Mouse (Mus musculus): ENCODE measurements around the gene Dlg2.

Gene Dlg2

DNA sequence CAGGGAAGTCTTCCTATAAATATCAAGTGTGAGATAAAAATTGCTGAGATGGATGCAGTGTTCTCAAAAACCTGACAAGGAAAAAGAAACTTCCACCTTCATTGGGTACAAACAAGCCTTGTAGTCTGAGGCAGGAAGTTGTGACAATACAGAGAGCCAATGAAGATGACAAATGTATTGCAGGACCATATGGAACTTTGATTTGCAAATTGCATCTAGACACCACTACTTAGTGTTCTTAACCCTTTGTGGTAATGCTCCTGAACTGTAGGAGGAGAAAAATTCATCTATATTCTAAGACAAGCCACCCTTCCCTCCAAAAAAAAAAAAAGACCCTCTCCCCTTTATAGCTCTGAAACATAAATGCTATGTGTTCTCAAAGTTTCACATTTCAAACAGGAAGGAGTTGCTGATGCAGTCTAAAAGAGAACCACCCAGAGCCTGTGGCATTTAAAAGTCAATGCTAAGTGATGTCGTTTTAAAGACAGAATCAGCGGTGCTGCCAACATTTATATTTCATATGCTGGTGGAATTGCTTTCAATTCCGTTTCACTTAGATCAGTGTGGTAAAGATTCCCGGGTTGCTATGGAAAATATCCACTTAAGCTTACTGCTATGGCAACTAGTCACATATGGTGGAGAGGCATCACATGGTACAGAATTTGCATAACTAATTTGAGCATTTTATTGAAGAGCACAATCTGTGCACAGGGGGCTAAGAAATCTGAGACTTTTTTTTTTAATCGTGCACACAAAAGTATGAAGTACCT lies 731.8 kb downstream of the Dlg2 start:
- no peaks in the 10 kb centered on the region for H3K27me3 ChIP-seq (ENCODE audit: insufficient read depth, low read length)
- H3K4me3 ChIP-seq (replicated peaks; ENCODE audit: low read length) = no peak overlapping the region
- no peak for TF ChIP-seq NANOG (IDR thresholded peaks at IDR 0.05; ENCODE audit: borderline replicate concordance, low read length)
- TF ChIP-seq CTCF (conservative IDR thresholded peaks at IDR 0.05; ENCODE audit: low read length) = no peak
- no peak for TF ChIP-seq POU5F1 (IDR thresholded peaks at IDR 0.05; ENCODE audit: borderline replicate concordance, low read length)
- H3K9me3 ChIP-seq (ENCODE audit: low read length) = no peaks in the 10 kb centered on the region
- H3K36me3 ChIP-seq (ENCODE audit: insufficient read depth, low read length) = no peaks in the 10 kb centered on the region
- H3K4me1 ChIP-seq (replicated peaks; ENCODE audit: low read depth, low read length) = no peaks in the 10 kb centered on the region

DNA sequence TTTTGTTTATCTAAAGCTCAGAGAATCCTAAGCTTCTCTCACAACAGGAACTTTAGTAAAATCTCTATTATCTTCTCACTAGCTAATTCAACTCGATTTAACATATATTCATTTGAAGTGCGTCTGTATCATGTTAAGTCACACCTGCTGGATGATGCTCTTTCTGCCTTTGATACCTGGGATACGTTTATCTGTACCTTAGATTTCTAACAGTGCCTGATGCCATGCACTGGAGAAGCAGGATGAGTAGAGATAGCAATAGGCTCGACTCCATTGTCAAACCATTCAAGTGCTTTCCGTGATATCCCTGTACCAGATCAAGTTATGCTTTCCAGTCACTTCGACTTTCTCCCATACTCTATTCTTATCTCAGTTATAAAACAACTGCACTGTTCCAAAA lies 732.5 kb downstream of the Dlg2 start:
- no peaks in the 10 kb centered on the region for H3K9me3 ChIP-seq (ENCODE audit: low read length)
- H3K36me3 ChIP-seq (ENCODE audit: insufficient read depth, low read length) = no peaks in the 10 kb centered on the region
- H3K4me1 ChIP-seq (replicated peaks; ENCODE audit: low read depth, low read length) = no peaks in the 10 kb centered on the region
- no peak overlapping the region for H3K4me3 ChIP-seq (replicated peaks; ENCODE audit: low read length)
- H3K27me3 ChIP-seq (ENCODE audit: insufficient read depth, low read length) = no peaks in the 10 kb centered on the region
- no peak for TF ChIP-seq CTCF (conservative IDR thresholded peaks at IDR 0.05; ENCODE audit: low read length)
- TF ChIP-seq POU5F1 (IDR thresholded peaks at IDR 0.05; ENCODE audit: borderline replicate concordance, low read length) = no peak
- no peak for TF ChIP-seq NANOG (IDR thresholded peaks at IDR 0.05; ENCODE audit: borderline replicate concordance, low read length)

DNA sequence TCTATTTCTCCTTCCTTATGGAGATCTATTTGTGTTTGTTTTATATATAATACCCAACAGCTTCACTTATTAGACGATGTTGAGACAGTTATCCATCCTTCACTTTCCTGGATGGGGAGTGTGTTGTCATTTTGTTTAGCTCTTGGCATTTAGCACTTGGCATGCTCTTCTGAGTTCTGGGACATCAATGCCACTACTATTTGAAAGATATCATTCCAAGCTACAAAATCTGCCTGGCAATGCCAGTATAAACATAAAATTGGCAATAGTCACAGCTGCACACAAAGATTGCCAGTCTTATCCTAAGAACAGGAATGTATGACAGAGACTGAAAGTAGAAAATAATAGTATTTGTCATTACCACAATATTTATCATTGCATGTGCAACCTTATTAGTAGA lies 735.8 kb downstream of the Dlg2 start:
- Histone ChIP-seq H3K36me3 (ENCODE audit: insufficient read depth, low read length) (no peaks in the 10 kb centered on the region), H3K4me3 (replicated peaks; ENCODE audit: low read length) (no peak overlapping the region), H3K27me3 (ENCODE audit: insufficient read depth, low read length) (no peaks in the 10 kb centered on the region), H3K4me1 (replicated peaks; ENCODE audit: low read depth, low read length) (no peaks in the 10 kb centered on the region), H3K9me3 (ENCODE audit: low read length) (no peaks in the 10 kb centered on the region)
- TF ChIP-seq POU5F1 (IDR thresholded peaks at IDR 0.05; ENCODE audit: borderline replicate concordance, low read length) (no peak), CTCF (conservative IDR thresholded peaks at IDR 0.05; ENCODE audit: low read length) (no peak), NANOG (IDR thresholded peaks at IDR 0.05; ENCODE audit: borderline replicate concordance, low read length) (no peak)

DNA sequence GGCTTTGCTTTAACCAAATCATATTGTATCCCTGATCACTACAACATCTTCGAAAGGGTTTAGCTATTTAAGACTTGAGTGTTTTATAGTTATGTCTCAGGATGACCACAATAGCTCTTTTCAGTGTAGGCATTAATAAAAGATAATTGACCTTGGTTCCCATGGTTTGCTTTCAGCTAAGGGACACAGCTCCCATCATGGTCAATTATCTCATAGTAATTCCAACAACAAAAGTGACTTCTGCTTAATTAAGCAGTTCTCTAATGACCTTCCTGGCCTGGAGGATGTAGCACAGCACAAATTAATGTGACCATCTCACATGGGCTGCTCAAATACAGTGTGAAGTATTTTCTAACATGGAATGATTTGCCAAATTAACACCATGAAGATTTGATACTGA lies 738.4 kb downstream of the Dlg2 start:
- Histone ChIP-seq H3K4me1 (replicated peaks; ENCODE audit: low read depth, low read length) (no peaks in the 10 kb centered on the region), H3K4me3 (replicated peaks; ENCODE audit: low read length) (no peak overlapping the region), H3K9me3 (ENCODE audit: low read length) (no peaks in the 10 kb centered on the region), H3K36me3 (ENCODE audit: insufficient read depth, low read length) (no peaks in the 10 kb centered on the region), H3K27me3 (ENCODE audit: insufficient read depth, low read length) (no peaks in the 10 kb centered on the region)
- no peak for TF ChIP-seq POU5F1 (IDR thresholded peaks at IDR 0.05; ENCODE audit: borderline replicate concordance, low read length)
- TF ChIP-seq NANOG (IDR thresholded peaks at IDR 0.05; ENCODE audit: borderline replicate concordance, low read length) = no peak
- no peak for TF ChIP-seq CTCF (conservative IDR thresholded peaks at IDR 0.05; ENCODE audit: low read length)

DNA sequence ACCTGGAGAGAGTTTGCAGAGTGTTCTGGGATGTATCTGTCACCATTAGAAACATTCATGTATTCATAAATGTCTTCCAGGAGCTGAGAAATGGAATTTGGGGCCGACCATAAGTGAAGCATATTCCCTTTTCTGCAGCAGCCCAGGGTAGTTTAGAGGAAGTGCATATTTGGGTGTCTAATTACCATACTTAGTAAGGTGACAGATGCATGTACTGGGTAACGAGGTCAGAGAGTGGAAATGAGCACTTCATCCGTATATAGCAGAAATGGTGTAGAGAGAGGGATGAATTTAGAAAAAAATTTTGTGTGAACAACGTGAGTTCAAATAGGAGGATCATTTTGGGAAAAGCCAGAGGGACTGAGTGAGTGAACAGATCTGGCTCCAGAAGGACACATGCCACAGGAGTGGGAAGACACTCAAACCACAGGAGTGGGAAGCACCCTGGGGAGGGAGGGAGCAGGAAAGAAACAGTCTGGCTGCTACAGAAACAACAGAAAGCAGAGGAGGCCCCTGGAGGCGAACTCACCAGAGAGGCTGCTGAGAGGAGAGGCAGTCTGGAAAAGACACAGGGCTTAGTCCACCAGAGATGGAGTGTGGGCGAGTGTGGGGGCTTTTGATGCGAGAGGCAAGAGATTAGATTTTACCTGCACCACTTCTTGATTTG lies 742.0 kb downstream of the Dlg2 start:
- Histone ChIP-seq H3K36me3 (ENCODE audit: insufficient read depth, low read length) (no peaks in the 10 kb centered on the region), H3K27me3 (ENCODE audit: insufficient read depth, low read length) (no peaks in the 10 kb centered on the region), H3K4me1 (replicated peaks; ENCODE audit: low read depth, low read length) (no peaks in the 10 kb centered on the region), H3K4me3 (replicated peaks; ENCODE audit: low read length) (no peak overlapping the region), H3K9me3 (ENCODE audit: low read length) (no peaks in the 10 kb centered on the region)
- TF ChIP-seq POU5F1 (IDR thresholded peaks at IDR 0.05; ENCODE audit: borderline replicate concordance, low read length) (no peak), NANOG (IDR thresholded peaks at IDR 0.05; ENCODE audit: borderline replicate concordance, low read length) (no peak), CTCF (conservative IDR thresholded peaks at IDR 0.05; ENCODE audit: low read length) (no peak)

DNA sequence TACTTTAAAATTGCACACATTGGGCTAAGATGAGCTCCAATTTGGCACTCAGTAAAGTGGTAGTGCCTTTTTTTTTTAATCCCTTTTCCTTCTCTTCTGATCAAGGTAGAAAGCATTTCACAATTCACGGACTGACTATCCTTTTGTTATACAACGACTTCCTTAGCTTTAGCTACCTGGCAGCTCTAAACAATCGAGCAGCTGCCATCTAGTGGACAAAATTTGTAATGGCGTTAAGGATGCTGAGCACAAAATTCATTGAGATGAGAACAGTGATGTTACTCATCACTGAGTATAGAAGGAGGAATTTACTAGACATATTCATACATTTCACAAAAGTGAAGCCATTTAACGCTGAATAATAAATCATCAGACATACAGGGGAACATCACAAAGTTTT lies 750.0 kb downstream of the Dlg2 start:
- Histone ChIP-seq H3K9me3 (ENCODE audit: low read length) (no peaks in the 10 kb centered on the region), H3K27me3 (ENCODE audit: insufficient read depth, low read length) (no peaks in the 10 kb centered on the region), H3K36me3 (ENCODE audit: insufficient read depth, low read length) (no peaks in the 10 kb centered on the region), H3K4me3 (replicated peaks; ENCODE audit: low read length) (no peak overlapping the region), H3K4me1 (replicated peaks; ENCODE audit: low read depth, low read length) (no peaks in the 10 kb centered on the region)
- peak; percentile 72 for TF ChIP-seq CTCF (conservative IDR thresholded peaks at IDR 0.05; ENCODE audit: low read length)
- TF ChIP-seq NANOG (IDR thresholded peaks at IDR 0.05; ENCODE audit: borderline replicate concordance, low read length) = no peak

DNA sequence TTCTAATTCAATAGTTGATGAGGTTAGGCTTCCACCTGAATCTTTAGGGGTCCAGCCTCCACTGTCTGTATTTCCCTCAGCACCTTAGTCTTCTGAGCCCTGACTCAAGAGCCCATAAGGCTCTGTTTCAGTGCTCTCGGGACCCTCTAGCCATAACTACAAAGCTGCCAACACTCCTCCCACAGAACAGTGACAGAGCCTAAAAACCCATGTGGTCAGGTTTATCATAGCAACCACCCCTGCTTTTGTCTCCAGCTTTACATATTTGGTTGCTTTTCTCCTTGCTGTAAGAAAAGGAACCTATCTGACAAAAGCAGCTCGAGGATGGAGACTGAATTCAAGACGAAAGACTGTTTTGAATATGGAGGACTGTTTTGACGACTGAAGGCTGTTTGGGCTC lies 765.2 kb downstream of the Dlg2 start:
- H3K4me3 ChIP-seq (replicated peaks; ENCODE audit: low read length) = no peak overlapping the region
- TF ChIP-seq POU5F1 (IDR thresholded peaks at IDR 0.05; ENCODE audit: borderline replicate concordance, low read length) = no peak
- no peak for TF ChIP-seq CTCF (conservative IDR thresholded peaks at IDR 0.05; ENCODE audit: low read length)
- no peak for TF ChIP-seq NANOG (IDR thresholded peaks at IDR 0.05; ENCODE audit: borderline replicate concordance, low read length)
- no peaks in the 10 kb centered on the region for H3K9me3 ChIP-seq (ENCODE audit: low read length)
- H3K36me3 ChIP-seq (ENCODE audit: insufficient read depth, low read length) = no peaks in the 10 kb centered on the region
- H3K4me1 ChIP-seq (replicated peaks; ENCODE audit: low read depth, low read length) = no peaks in the 10 kb centered on the region
- no peaks in the 10 kb centered on the region for H3K27me3 ChIP-seq (ENCODE audit: insufficient read depth, low read length)

DNA sequence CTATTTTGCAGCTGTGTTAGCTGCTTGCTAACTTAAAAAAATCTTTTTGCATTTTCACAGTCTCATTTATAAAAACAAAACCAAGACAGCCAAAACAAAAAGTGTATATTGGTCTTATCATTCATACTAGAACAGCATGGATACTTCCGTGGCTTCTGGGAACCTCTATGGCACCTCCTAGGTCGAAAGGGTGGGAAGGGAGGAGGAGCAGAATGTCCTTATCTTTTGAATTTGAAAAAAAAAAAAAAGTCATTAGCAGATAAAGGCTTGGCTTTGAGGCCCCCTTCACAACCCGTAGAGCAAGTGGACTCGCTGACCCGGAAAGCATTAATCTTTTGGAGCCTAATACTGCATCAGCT lies 785.2 kb downstream of the Dlg2 start:
- TF ChIP-seq CTCF (conservative IDR thresholded peaks at IDR 0.05; ENCODE audit: low read length) = no peak
- TF ChIP-seq POU5F1 (IDR thresholded peaks at IDR 0.05; ENCODE audit: borderline replicate concordance, low read length) = no peak
- TF ChIP-seq NANOG (IDR thresholded peaks at IDR 0.05; ENCODE audit: borderline replicate concordance, low read length) = no peak
- peak overlapping the region; percentile 75 for H3K4me3 ChIP-seq (replicated peaks; ENCODE audit: low read length)
- no peaks in the 10 kb centered on the region for H3K9me3 ChIP-seq (ENCODE audit: low read length)
- H3K36me3 ChIP-seq (ENCODE audit: insufficient read depth, low read length) = no peaks in the 10 kb centered on the region
- H3K27me3 ChIP-seq (ENCODE audit: insufficient read depth, low read length) = peaks cover 31% of the 10 kb centered on the region
- peaks cover 12% of the 10 kb centered on the region; the same call in 1 of the 2 replicates for H3K4me1 ChIP-seq (replicated peaks; ENCODE audit: low read depth, low read length)
